Comparison of ENCODE assay signal across 8 mouse cellular contexts in genomic region chr17:53567346-53568101, GRCm38 (mm10). TPM values are rescaled to one million over a fixed set of nuclear protein-coding genes. Genes with fewer than 3 reads are reported as not detected.
DNase-seq lines count a peak whose midpoint lies in the region; TF ChIP-seq lines count a peak whose summit lies in the region.

No protein-coding gene starts in this region.

- DNase-seq in ES-E14 (ENCODE audit: low read depth, low spot score), result no peak
- peak; percentile 59 for DNase-seq in forebrain, embryonic 10.5 days (ENCODE audit: extremely low spot score, low spot score)
- peak; percentile 60 for DNase-seq in heart, postnatal 4 days
- peak; percentile 26 to 61 for DNase-seq in layer of hippocampus, postnatal 14 days (ENCODE audit: low spot score in 2 of 2)
- peak; percentile 28 for DNase-seq in lung, postnatal 36 days
- peak; percentile 44 to 51 for DNase-seq in right cerebral cortex, postnatal 10 days (ENCODE audit: low spot score in 2 of 2)
- DNase-seq in urinary bladder, postnatal 10 days (ENCODE audit: low spot score), result peak; percentile 22

- peak overlapping the region; percentile 99 for H3K27ac ChIP-seq in ES-E14 (ENCODE audit: insufficient read depth, low read depth, low read length, poor library complexity, severe bottlenecking)
- peak overlapping the region; percentile 88 for H3K27ac ChIP-seq in brown adipose tissue, adult 24 weeks (replicated peaks; ENCODE audit: low read depth, low read length)
- H3K27ac ChIP-seq in forebrain, embryonic 10.5 days, result peak overlapping the region; percentile 97

- H3K4me3 ChIP-seq in ES-E14 (ENCODE audit: insufficient read depth in 1 of 2, low read depth in 1 of 2, low read length in 2 of 2, poor library complexity in 1 of 2, severe bottlenecking in 1 of 2), result peak overlapping the region; percentile 81 to 99
- H3K4me3 ChIP-seq in brown adipose tissue, adult 24 weeks (ENCODE audit: insufficient read depth, low read depth, low read length), result peak overlapping the region; percentile 80
- peak overlapping the region; percentile 92 for H3K4me3 ChIP-seq in forebrain, embryonic 10.5 days

- in situ Hi-C loops in ES-E14 (cut with MboI; ENCODE audit: low sequenced_read_pairs in 2 of 2, unreplicated experiment in 2 of 2), result no loop called here

- peak overlapping the region; percentile 99 for H3K9ac ChIP-seq in ES-E14 (ENCODE audit: insufficient read depth, low read depth, low read length, poor library complexity, severe bottlenecking)

- peaks cover 10 to 22% of the 10 kb centered on the region in 2 experiments for H3K4me1 ChIP-seq in ES-E14 (ENCODE audit: control insufficient read depth in 2 of 2, insufficient read depth in 2 of 2, low read length in 2 of 2, poor library complexity in 1 of 2)
- H3K4me1 ChIP-seq in brown adipose tissue, adult 24 weeks (ENCODE audit: control insufficient read depth, insufficient read depth, insufficient read length, low read length), result peaks cover 16% of the 10 kb centered on the region
- H3K4me1 ChIP-seq in forebrain, embryonic 10.5 days, result peaks cover 36% of the 10 kb centered on the region

- under 1% methylated on average over 63 of the region's 67 CpGs for WGBS in forebrain, embryonic 10.5 days

- no peaks in the 10 kb centered on the region for H3K36me3 ChIP-seq in ES-E14 (ENCODE audit: control insufficient read depth, insufficient read depth, low read length, poor library complexity, severe bottlenecking)
- no peaks in the 10 kb centered on the region for H3K36me3 ChIP-seq in forebrain, embryonic 10.5 days (replicated peaks)

- H3K27me3 ChIP-seq in forebrain, embryonic 10.5 days (ENCODE audit: poor library complexity, severe bottlenecking), result no peaks in the 10 kb centered on the region

- H3K9me3 ChIP-seq in ES-E14 (ENCODE audit: control insufficient read depth, insufficient read depth, low read depth, low read length), result no peaks in the 10 kb centered on the region
- no peaks in the 10 kb centered on the region for H3K9me3 ChIP-seq in forebrain, embryonic 10.5 days

TF ChIP-seq in ES-E14, 5 proteins besides CTCF, POLR2A, EP300 and RAD21:
- TF ChIP-seq ZC3H11A (IDR thresholded peaks at IDR 0.05; ENCODE audit: borderline replicate concordance, low read depth, low read length), result no peak
- TF ChIP-seq HCFC1 (IDR thresholded peaks at IDR 0.05; ENCODE audit: borderline replicate concordance, insufficient read depth, low read length), result no peak

RNA-seq across cellular contexts. Expression of gene Kat2b, which starts 0.9 kb away (rescaled TPM):
- 25.1 and 32.1 TPM in 2 replicates for total RNA-seq in ES-E14 (2012; rRNA removed)
- 33.2 and 52.3 TPM in 2 replicates for polyA plus RNA-seq in brown adipose tissue, adult 24 weeks (2012; ENCODE audit: insufficient read depth, insufficient read length, missing spikeins)
- 2.1 and 2.8 TPM in 2 replicates for polyA plus RNA-seq in forebrain, embryonic 10.5 days (2016; fragmentation: Nextera tagmentation; extraction: Ambion mirVana)
- total RNA-seq in heart, postnatal 4 days (2021), result 10 to 100 TPM; 79.5 to 84.6 TPM
- 10 to 100 TPM; 13.4 to 15.5 TPM for total RNA-seq in layer of hippocampus, postnatal 14 days (2021)

RNA-seq across cellular contexts. Expression of gene Pp2d1, which starts 28.3 kb away (rescaled TPM):
- 0.31 and 0.48 TPM in 2 replicates for total RNA-seq in ES-E14 (2012; rRNA removed)
- polyA plus RNA-seq in brown adipose tissue, adult 24 weeks (2012; ENCODE audit: insufficient read depth, insufficient read length, missing spikeins), result 0.46 TPM in 1 of 2 replicates, not detected in the other
- polyA plus RNA-seq in forebrain, embryonic 10.5 days (2016; fragmentation: Nextera tagmentation; extraction: Ambion mirVana), result 0.25 and 0.26 TPM in 2 replicates
- not detected for total RNA-seq in heart, postnatal 4 days (2021)
- total RNA-seq in layer of hippocampus, postnatal 14 days (2021), result not detected
